ENCODE assay signal across 8 mouse cellular contexts in the genomic region with DNA sequence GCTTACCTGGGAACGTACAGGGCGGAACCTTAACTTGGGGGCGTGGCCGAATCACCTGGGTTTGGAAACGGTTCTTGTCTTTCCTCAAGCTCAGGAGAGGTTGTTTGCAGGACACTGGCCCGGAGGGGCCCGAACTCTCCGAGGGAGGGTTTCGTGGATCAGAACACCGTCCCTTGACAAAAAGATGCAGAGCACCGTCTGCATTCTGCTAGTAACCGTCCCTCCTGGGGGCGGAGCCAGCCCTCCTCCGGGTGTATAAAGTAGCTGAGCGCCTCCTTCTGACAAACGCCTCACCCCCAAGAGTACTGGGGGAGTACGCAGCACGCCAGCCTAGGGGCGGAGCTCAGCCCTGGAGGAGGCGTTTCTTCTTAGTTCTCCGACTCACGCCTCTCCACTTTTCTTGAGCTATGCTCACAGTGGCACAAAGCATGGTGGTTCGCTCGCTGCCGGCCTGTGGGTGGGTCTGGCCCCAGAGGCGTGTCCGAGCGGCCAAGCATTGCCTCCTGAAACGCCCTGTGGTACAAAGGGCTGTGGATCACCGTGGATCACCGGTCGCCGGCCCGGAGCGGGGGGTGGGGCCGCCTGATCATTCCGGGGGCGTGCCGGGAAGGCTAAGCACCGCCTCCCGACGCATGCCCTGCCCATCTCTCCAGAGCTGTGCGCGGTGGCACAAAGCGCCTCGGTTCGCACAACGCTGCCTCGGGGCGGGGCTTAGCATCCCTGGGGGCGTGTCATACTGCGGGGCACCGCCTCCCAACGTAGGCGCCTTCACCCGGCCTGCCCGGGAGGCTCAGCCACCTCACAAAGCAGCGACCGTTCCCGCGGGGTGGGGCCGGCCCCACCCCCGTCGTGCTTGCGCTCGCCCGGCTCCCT. TPM values are rescaled to one million over a fixed set of nuclear protein-coding genes. Genes with fewer than 3 reads are reported as not detected.
A peak's percentile ranks its signal among the peaks of the same experiment; 100 is the strongest.
DNase-seq lines count a peak whose midpoint lies in the region; ATAC-seq and TF ChIP-seq lines count a peak whose summit lies in the region.

No protein-coding gene starts in this region.

- peaks cover 16% of the 10 kb centered on the region for H3K4me1 ChIP-seq in bone marrow macrophage, adult 2 months (ENCODE audit: control insufficient read depth, insufficient read depth, low read length)
- H3K4me1 ChIP-seq in embryonic fibroblast, embryonic 13.5 days (ENCODE audit: control insufficient read depth, insufficient read depth, low read length): peaks cover 3% of the 10 kb centered on the region; the same call in 1 of the 2 replicates
- H3K4me1 ChIP-seq in kidney, embryonic 14.5 days (ENCODE audit: control insufficient read depth, insufficient read depth, low read length): peaks cover 16% of the 10 kb centered on the region; the same call in 1 of the 2 replicates
- peaks cover 32% of the 10 kb centered on the region for H3K4me1 ChIP-seq in limb, embryonic 15.5 days

- H3K36me3 ChIP-seq in kidney, embryonic 14.5 days (ENCODE audit: control insufficient read depth, insufficient read depth, low read length): peaks cover 15% of the 10 kb centered on the region; the same call in 1 of the 2 replicates
- H3K36me3 ChIP-seq in limb, embryonic 15.5 days: peaks cover 17% of the 10 kb centered on the region

- H3K27ac ChIP-seq in bone marrow macrophage, adult 2 months (ENCODE audit: insufficient read depth, low read depth, low read length): peak overlapping the region; percentile 38; the same call in 1 of the 2 replicates
- peak overlapping the region; percentile 64 for H3K27ac ChIP-seq in embryonic fibroblast, embryonic 13.5 days (ENCODE audit: insufficient read depth, low read length)
- H3K27ac ChIP-seq in kidney, embryonic 14.5 days (ENCODE audit: low read depth, low read length): peak overlapping the region; percentile 92
- peak overlapping the region; percentile 99 for H3K27ac ChIP-seq in limb, embryonic 15.5 days

- H3K9ac ChIP-seq in kidney, embryonic 14.5 days (ENCODE audit: low read depth, low read length): peak overlapping the region; percentile 99
- H3K9ac ChIP-seq in limb, embryonic 15.5 days: peak overlapping the region; percentile 99

- TF ChIP-seq POLR2A in bone marrow macrophage, adult 2 months (IDR thresholded peaks at IDR 0.05; ENCODE audit: borderline replicate concordance, low read depth, low read length): no peak
- peak; percentile 81 for TF ChIP-seq POLR2A in embryonic fibroblast, embryonic 13.5 days (IDR thresholded peaks at IDR 0.05; ENCODE audit: low read depth, low read length)

- no peaks in the 10 kb centered on the region for H3K27me3 ChIP-seq in kidney, embryonic 14.5 days (ENCODE audit: control insufficient read depth, insufficient read depth, low read length)
- no peaks in the 10 kb centered on the region for H3K27me3 ChIP-seq in limb, embryonic 15.5 days

- no peak for TF ChIP-seq CTCF in bone marrow macrophage, adult 2 months (IDR thresholded peaks at IDR 0.05; ENCODE audit: low read depth, low read length)
- TF ChIP-seq CTCF in embryonic fibroblast, embryonic 13.5 days (IDR thresholded peaks at IDR 0.05; ENCODE audit: borderline replicate concordance, insufficient read depth, low read length): 0 out of 2 replicates have a peak, but pooled peaks have one; percentile 28

- peak; percentile 92 for DNase-seq in A20 (ENCODE audit: low read depth, low spot score)
- peak; percentile 98 to 99 for DNase-seq in heart, adult 9 months (ENCODE audit: low spot score in 2 of 2)
- peak; percentile 99 for DNase-seq in monocyte, adult 2 months (ENCODE audit: low read depth in 1 of 2, low spot score in 2 of 2)
- peak; percentile 99 for DNase-seq in spleen, postnatal 36 days (ENCODE audit: low spot score in 2 of 2)

- peak; percentile 92 for ATAC-seq in kidney, embryonic 14.5 days (ENCODE audit: low FRiP score, low TSS enrichment)
- ATAC-seq in limb, embryonic 15.5 days (ENCODE audit: insufficient number of reproducible peaks, low FRiP score, low TSS enrichment, low read depth): peak; percentile 95

- WGBS in kidney, embryonic 14.5 days: under 1% methylated on average over 58 of the region's 67 CpGs
- under 1% methylated on average over 67 of the region's 67 CpGs for WGBS in limb, embryonic 15.5 days

- no peaks in the 10 kb centered on the region for H3K9me3 ChIP-seq in kidney, embryonic 14.5 days (ENCODE audit: control insufficient read depth, low read length)
- H3K9me3 ChIP-seq in limb, embryonic 15.5 days: no peaks in the 10 kb centered on the region

- H3K4me2 ChIP-seq in kidney, embryonic 14.5 days (replicated peaks; ENCODE audit: low read depth, low read length): peak overlapping the region; percentile 50
- H3K4me2 ChIP-seq in limb, embryonic 15.5 days: peak overlapping the region; percentile 66

- peak overlapping the region; percentile 73 for H3K4me3 ChIP-seq in bone marrow macrophage, adult 2 months (ENCODE audit: insufficient read depth, low read length)
- peak overlapping the region; percentile 58 for H3K4me3 ChIP-seq in embryonic fibroblast, embryonic 13.5 days (ENCODE audit: insufficient read depth, low read length)
- H3K4me3 ChIP-seq in kidney, embryonic 14.5 days (ENCODE audit: low read length): peak overlapping the region; percentile 84
- H3K4me3 ChIP-seq in limb, embryonic 15.5 days: peak overlapping the region; percentile 87

RNA-seq across cellular contexts. Expression of gene Carm1, which starts 0.5 kb away (rescaled TPM):
- polyA plus RNA-seq in bone marrow macrophage, adult 2 months (2012; ENCODE audit: insufficient read depth, insufficient read length, missing spikeins): 19.1 and 20.5 TPM in 2 replicates
- polyA plus RNA-seq in embryonic fibroblast, embryonic 13.5 days (2011; ENCODE audit: insufficient read length, low read depth, missing spikeins): 96.3 and 105 TPM in 2 replicates
- polyA plus RNA-seq in kidney, embryonic 14.5 days (2014; fragmentation: Nextera tagmentation; extraction: Ambion mirVana): 46.9 and 60.3 TPM in 2 replicates
- polyA plus RNA-seq in limb, embryonic 15.5 days (2015; fragmentation: Nextera tagmentation; extraction: Ambion mirVana): 47.3 and 53.2 TPM in 2 replicates

RNA-seq across cellular contexts. Expression of gene AB124611, which starts 20.2 kb away (rescaled TPM):
- 156 and 179 TPM in 2 replicates for polyA plus RNA-seq in bone marrow macrophage, adult 2 months (2012; ENCODE audit: insufficient read depth, insufficient read length, missing spikeins)
- 0.44 TPM in 1 of 2 replicates, not detected in the other for polyA plus RNA-seq in embryonic fibroblast, embryonic 13.5 days (2011; ENCODE audit: insufficient read length, low read depth, missing spikeins)
- polyA plus RNA-seq in kidney, embryonic 14.5 days (2014; fragmentation: Nextera tagmentation; extraction: Ambion mirVana): 3.8 and 4.8 TPM in 2 replicates
- polyA plus RNA-seq in limb, embryonic 15.5 days (2015; fragmentation: Nextera tagmentation; extraction: Ambion mirVana): 3.5 and 3.6 TPM in 2 replicates

RNA-seq across cellular contexts. Expression of gene Tmed1, which starts 36.1 kb away (rescaled TPM):
- polyA plus RNA-seq in bone marrow macrophage, adult 2 months (2012; ENCODE audit: insufficient read depth, insufficient read length, missing spikeins): 11.3 and 11.8 TPM in 2 replicates
- 29.6 and 32.1 TPM in 2 replicates for polyA plus RNA-seq in embryonic fibroblast, embryonic 13.5 days (2011; ENCODE audit: insufficient read length, low read depth, missing spikeins)
- 118 and 156 TPM in 2 replicates for polyA plus RNA-seq in kidney, embryonic 14.5 days (2014; fragmentation: Nextera tagmentation; extraction: Ambion mirVana)
- 123 and 132 TPM in 2 replicates for polyA plus RNA-seq in limb, embryonic 15.5 days (2015; fragmentation: Nextera tagmentation; extraction: Ambion mirVana)

RNA-seq across cellular contexts. Expression of gene Timm29, which starts 46.4 kb away (rescaled TPM):
- 15.5 and 16.4 TPM in 2 replicates for polyA plus RNA-seq in bone marrow macrophage, adult 2 months (2012; ENCODE audit: insufficient read depth, insufficient read length, missing spikeins)
- polyA plus RNA-seq in embryonic fibroblast, embryonic 13.5 days (2011; ENCODE audit: insufficient read length, low read depth, missing spikeins): 29.1 and 31.6 TPM in 2 replicates
- 27.0 and 41.3 TPM in 2 replicates for polyA plus RNA-seq in kidney, embryonic 14.5 days (2014; fragmentation: Nextera tagmentation; extraction: Ambion mirVana)
- 28.3 and 31.4 TPM in 2 replicates for polyA plus RNA-seq in limb, embryonic 15.5 days (2015; fragmentation: Nextera tagmentation; extraction: Ambion mirVana)

RNA-seq across cellular contexts. Expression of gene Yipf2, which starts 46.5 kb away (rescaled TPM):
- 16.1 and 17.9 TPM in 2 replicates for polyA plus RNA-seq in bone marrow macrophage, adult 2 months (2012; ENCODE audit: insufficient read depth, insufficient read length, missing spikeins)
- polyA plus RNA-seq in embryonic fibroblast, embryonic 13.5 days (2011; ENCODE audit: insufficient read length, low read depth, missing spikeins): 7.2 and 7.4 TPM in 2 replicates
- polyA plus RNA-seq in kidney, embryonic 14.5 days (2014; fragmentation: Nextera tagmentation; extraction: Ambion mirVana): 23.4 and 24.0 TPM in 2 replicates
- 23.3 and 23.6 TPM in 2 replicates for polyA plus RNA-seq in limb, embryonic 15.5 days (2015; fragmentation: Nextera tagmentation; extraction: Ambion mirVana)

Comparison
In these comparisons a context has a peak if more than half of its experiments do, and no peak if none do; other contexts are left out.
1. Peak in every context shown above with its lines: DNase-seq, ATAC-seq, H3K4me3 ChIP-seq and H3K27ac ChIP-seq.
2. H3K27ac ChIP-seq: peak in every context shown above with its lines; median percentile 99 in limb, embryonic 15.5 days; 92 in kidney, embryonic 14.5 days; 64 in embryonic fibroblast, embryonic 13.5 days; 38 in bone marrow macrophage, adult 2 months.
3. RNA of gene AB124611, which starts 20.2 kb away (polyA plus RNA-seq): 156 to 179 TPM in bone marrow macrophage, adult 2 months; 3.8 to 4.8 TPM in kidney, embryonic 14.5 days, 3.5 to 3.6 TPM in limb, embryonic 15.5 days and 0.44 TPM in embryonic fibroblast, embryonic 13.5 days; every median in the first group is over 10 times any median in the second.